8 mouse cellular contexts compared by ENCODE assay signal in the genomic region with DNA sequence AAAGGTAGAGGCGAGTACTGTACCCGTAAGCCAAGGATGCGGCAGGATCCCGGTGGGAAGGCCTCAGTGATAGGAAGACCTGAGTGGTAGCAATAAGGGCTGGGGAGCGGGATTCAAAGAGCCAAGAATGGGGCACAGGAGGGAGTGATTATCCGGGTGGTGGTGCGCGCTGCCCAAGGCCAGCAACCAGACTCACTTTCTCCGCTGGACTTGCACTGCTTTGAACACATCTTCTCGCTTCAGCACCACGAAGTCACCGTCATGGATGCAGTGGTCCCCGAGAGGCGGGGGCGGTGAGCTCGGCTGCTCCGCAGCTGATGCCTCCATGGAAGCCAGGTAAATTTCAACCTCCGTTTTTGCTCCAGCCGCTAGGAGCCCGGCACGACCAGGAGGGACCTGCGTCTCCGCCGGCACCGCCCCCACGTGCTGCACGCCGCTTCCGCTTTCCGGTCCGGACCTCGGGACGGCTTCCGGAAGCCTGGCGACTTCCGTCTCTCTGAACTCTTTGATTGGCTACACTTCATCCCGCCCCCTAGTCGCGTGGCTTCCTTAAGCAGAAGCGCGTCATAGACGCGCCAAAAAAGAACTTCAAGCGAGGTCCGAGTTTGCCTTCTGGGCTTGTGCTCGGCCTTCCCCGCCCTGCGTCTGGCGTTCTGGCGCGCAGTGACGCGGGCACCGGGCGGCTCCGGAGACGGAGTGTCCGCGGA. TPM values are rescaled to one million over a fixed set of nuclear protein-coding genes. Genes with fewer than 3 reads are reported as not detected.
DNase-seq lines count a peak whose midpoint lies in the region; ATAC-seq lines count a peak whose summit lies in the region.

TSS of gene Trmt6 (minus strand) at position 448 of the 707 bp plus-strand sequence.
TSS of gene Mcm8 (plus strand) at position 534 of the 707 bp plus-strand sequence.

- peak; percentile 98 for DNase-seq in adipocyte (ENCODE audit: low spot score)
- peak; percentile 98 for DNase-seq in embryo, embryonic 10 days (ENCODE audit: low spot score)
- peak; percentile 87 for DNase-seq in gastrocnemius, postnatal 10 days
- DNase-seq in induced T-regulatory cell, adult 2 months (ENCODE audit: low read depth) = peak; percentile 99
- DNase-seq in left cerebral cortex, adult 9 months (ENCODE audit: low spot score in 2 of 2) = peak; percentile 77 to 90
- peak; percentile 91 for DNase-seq in right cerebral cortex, postnatal 14 days
- peak; percentile 82 to 90 for DNase-seq in urinary bladder, postnatal 36 days (ENCODE audit: low spot score in 2 of 2)

- ATAC-seq in megakaryocyte progenitor cell, adult 5-6 weeks (replicated peaks; ENCODE audit: poor library complexity) = peak; percentile 97

RNA-seq across cellular contexts. Expression of gene Trmt6, which starts in this region (rescaled TPM):
- total RNA-seq in gastrocnemius, postnatal 10 days (2021) = 1 to 10 TPM; 7.9 to 9.8 TPM
- 43.7 and 46.6 TPM in 2 replicates for total RNA-seq in megakaryocyte progenitor cell, adult 5-6 weeks (2015)
- total RNA-seq in megakaryocyte progenitor cell, adult 5-6 weeks (2017) = 40.4 and 53.4 TPM in 2 replicates

RNA-seq across cellular contexts. Expression of gene Mcm8, which starts in this region (rescaled TPM):
- 1 to 10 TPM; 1.5 to 2.1 TPM for total RNA-seq in gastrocnemius, postnatal 10 days (2021)
- total RNA-seq in megakaryocyte progenitor cell, adult 5-6 weeks (2015) = 15.0 and 16.3 TPM in 2 replicates
- total RNA-seq in megakaryocyte progenitor cell, adult 5-6 weeks (2017) = 13.8 and 17.6 TPM in 2 replicates

Comparison
In these comparisons a context has a peak if more than half of its experiments do, and no peak if none do; other contexts are left out.
1. Peak in every context shown above with its lines: DNase-seq and ATAC-seq.
2. RNA of gene Mcm8 (total RNA-seq): 13.8 to 17.6 TPM in megakaryocyte progenitor cell, adult 5-6 weeks; 1.5 to 2.1 TPM in gastrocnemius, postnatal 10 days; every median in the first group is over 4 times any median in the second.